24 mouse cellular contexts compared by ENCODE assay signal in genomic region chr1:183180301-183181029, GRCm38 (mm10). TPM values are rescaled to one million over a fixed set of nuclear protein-coding genes. Genes with fewer than 3 reads are reported as not detected.
DNase-seq lines count a peak whose midpoint lies in the region; ATAC-seq lines count a peak whose summit lies in the region.
"Had no signal": no experiment of that assay in that cellular context is flagged by ENCODE, and none has a peak within 500 bp of the region (broad histone marks: within the 10 kb centered on the region; RNA-seq: fewer than 3 reads in every experiment).

No protein-coding gene starts in this region.

- H3K9ac ChIP-seq in heart, embryonic 15.5 days = no peak overlapping the region
- H3K9ac ChIP-seq: embryonic facial prominence, embryonic 15.5 days; forebrain, embryonic 15.5 days; limb, embryonic 15.5 days; liver, embryonic 15.5 days; lung, embryonic 15.5 days; midbrain, embryonic 15.5 days had no signal

- no peaks in the 10 kb centered on the region for H3K27me3 ChIP-seq in heart, embryonic 15.5 days
- H3K27me3 ChIP-seq: embryonic facial prominence, embryonic 15.5 days; forebrain, embryonic 15.5 days; limb, embryonic 15.5 days; liver, embryonic 15.5 days; lung, embryonic 15.5 days; midbrain, embryonic 15.5 days; Patski had no signal

- peak overlapping the region; percentile 40; the same call in 1 of the 2 replicates for H3K27ac ChIP-seq in heart, embryonic 15.5 days
- H3K27ac ChIP-seq: embryonic facial prominence, embryonic 15.5 days; limb, embryonic 15.5 days; lung, embryonic 15.5 days; macrophage; midbrain, embryonic 15.5 days had no signal

- no peaks in the 10 kb centered on the region for H3K36me3 ChIP-seq in heart, embryonic 15.5 days
- H3K36me3 ChIP-seq: embryonic facial prominence, embryonic 15.5 days; forebrain, embryonic 15.5 days; limb, embryonic 15.5 days; liver, embryonic 15.5 days; lung, embryonic 15.5 days; midbrain, embryonic 15.5 days had no signal

- no peak for ATAC-seq in heart, embryonic 15.5 days (replicated peaks; ENCODE audit: insufficient number of reproducible peaks, insufficient read depth, low FRiP score, low read depth)
- ATAC-seq: midbrain, embryonic 15.5 days; Patski had no signal

- no peak overlapping the region for H3K4me2 ChIP-seq in heart, embryonic 15.5 days
- H3K4me2 ChIP-seq: embryonic facial prominence, embryonic 15.5 days; forebrain, embryonic 15.5 days; limb, embryonic 15.5 days; liver, embryonic 15.5 days; lung, embryonic 15.5 days; midbrain, embryonic 15.5 days had no signal

- WGBS in heart, embryonic 15.5 days = 80% methylated on average over 2 of the region's 2 CpGs

- DNase-seq in heart, adult 9 months (ENCODE audit: low spot score in 2 of 2) = no peak
- DNase-seq in CD4-positive helper T cell, adult 2 months (ENCODE audit: low read depth, low spot score) = peak; percentile 78
- DNase-seq in CD4-positive, CD25-positive, alpha-beta regulatory T cell, adult 2 months (ENCODE audit: low read depth, low spot score) = peak; percentile 70
- peak; percentile 76 for DNase-seq in induced T-regulatory cell, adult 2 months (ENCODE audit: low read depth)
- no peak for DNase-seq in right cerebral cortex, adult 18-20 months
- DNase-seq in gastrocnemius, postnatal 10 days = no peak
- DNase-seq in adrenal gland, adult 2 months = no peak
- DNase-seq: adrenal gland, postnatal 14 days; cerebellum, adult 9-10 months; gastrocnemius, postnatal 14 days; heart, adult 18-20 months; kidney, adult 18-20 months; kidney, postnatal 4 days; right cerebral cortex, postnatal 4 days had no signal

- no peaks in the 10 kb centered on the region for H3K9me3 ChIP-seq in heart, embryonic 15.5 days (replicated peaks)
- H3K9me3 ChIP-seq: embryonic facial prominence, embryonic 15.5 days; forebrain, embryonic 15.5 days; limb, embryonic 15.5 days; liver, embryonic 15.5 days; lung, embryonic 15.5 days; midbrain, embryonic 15.5 days had no signal

- no peak overlapping the region for H3K4me3 ChIP-seq in heart, embryonic 15.5 days
- H3K4me3 ChIP-seq: embryonic facial prominence, embryonic 15.5 days; forebrain, embryonic 15.5 days; limb, embryonic 15.5 days; liver, embryonic 15.5 days; lung, embryonic 15.5 days; midbrain, embryonic 15.5 days; myocyte had no signal

- H3K4me1 ChIP-seq in heart, embryonic 15.5 days (replicated peaks) = peaks cover 44% of the 10 kb centered on the region

RNA-seq across cellular contexts. Expression of gene Disp1, which starts 40.9 kb away (rescaled TPM):
- polyA plus RNA-seq in heart, embryonic 15.5 days (2015; fragmentation: Nextera tagmentation; extraction: Ambion mirVana) = 7.8 and 11.0 TPM in 2 replicates
- total RNA-seq in gastrocnemius, postnatal 10 days (2021) = 10 to 100 TPM in 1 of 2 experiments, 1 to 10 TPM in 1; 8.9 to 13.8 TPM
- 10 to 100 TPM; 12.9 to 17.6 TPM for total RNA-seq in adrenal gland, adult 2 months (2021)
- polyA plus RNA-seq in adrenal gland, adult 2 months (2012; rRNA removed) = 13.9 and 14.6 TPM in 2 replicates

Comparison
In these comparisons a context has a peak if more than half of its experiments do, and no peak if none do; other contexts are left out.
1. DNase-seq: peak in CD4-positive helper T cell, adult 2 months (single experiment), CD4-positive, CD25-positive, alpha-beta regulatory T cell, adult 2 months (single experiment) and induced T-regulatory cell, adult 2 months (single experiment); none in heart, adult 9 months (0 of 2), right cerebral cortex, adult 18-20 months (single experiment), gastrocnemius, postnatal 10 days (single experiment) and adrenal gland, adult 2 months (single experiment).